Comparison of ENCODE assay signal across 12 mouse cellular contexts in the genomic region with DNA sequence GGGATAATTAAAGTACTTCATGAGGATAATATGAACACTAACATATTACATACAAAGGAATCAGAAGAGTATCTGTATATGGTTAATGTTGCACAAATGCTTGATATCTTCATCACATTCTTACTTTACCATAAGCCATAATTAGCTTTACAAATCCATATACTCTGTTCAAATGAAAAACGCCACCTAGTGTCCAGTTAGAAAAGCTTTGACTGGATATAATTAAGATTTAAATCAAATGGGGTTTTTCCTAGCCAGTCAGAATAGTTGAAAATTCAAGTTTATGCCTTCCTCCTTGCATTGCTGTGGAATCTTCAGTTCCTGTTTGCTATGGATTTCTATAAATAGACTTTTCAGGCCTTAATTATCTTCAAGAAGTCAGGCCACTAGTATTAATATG. TPM values are rescaled to one million over a fixed set of nuclear protein-coding genes. Genes with fewer than 3 reads are reported as not detected.
A peak's percentile ranks its signal among the peaks of the same experiment; 100 is the strongest.
DNase-seq lines count a peak whose midpoint lies in the region; ATAC-seq and TF ChIP-seq lines count a peak whose summit lies in the region.
"Had no signal": no experiment of that assay in that cellular context is flagged by ENCODE, and none has a peak within 500 bp of the region (broad histone marks: within the 10 kb centered on the region; RNA-seq: fewer than 3 reads in every experiment).

No protein-coding gene starts in this region.

- peak; percentile 53 for TF ChIP-seq CTCF in hindbrain, postnatal 0 days (IDR thresholded peaks at IDR 0.05; ENCODE audit: low read depth)

- H3K4me3 ChIP-seq in hindbrain, postnatal 0 days (ENCODE audit: low read length): no peak overlapping the region
- no peak overlapping the region for H3K4me3 ChIP-seq in hindbrain, embryonic 16.5 days (ENCODE audit: low read length)
- no peak overlapping the region for H3K4me3 ChIP-seq in embryonic facial prominence, embryonic 14.5 days (ENCODE audit: low read depth, low read length)
- H3K4me3 ChIP-seq: embryonic facial prominence, embryonic 15.5 days; neural tube, embryonic 13.5 days had no signal

- DNase-seq in hindbrain, postnatal 0 days (ENCODE audit: low spot score): peak; percentile 59
- peak; percentile 47 for DNase-seq in 3T3-L1 (ENCODE audit: low read depth, low spot score)
- peak; percentile 45 for DNase-seq in CD4-positive, CD25-positive, alpha-beta regulatory T cell, adult 2 months (ENCODE audit: low read depth, low spot score)
- peak; percentile 68 for DNase-seq in embryonic facial prominence, embryonic 14.5 days (ENCODE audit: low spot score)
- DNase-seq in layer of hippocampus, adult 9-10 months (ENCODE audit: low spot score): no peak
- DNase-seq in kidney, adult 8-10 months: no peak
- DNase-seq: kidney, postnatal 14 days; thymus, adult 2 months had no signal

- H3K4me2 ChIP-seq in hindbrain, postnatal 0 days (ENCODE audit: low read depth, low read length): no peak overlapping the region
- H3K4me2 ChIP-seq in hindbrain, embryonic 16.5 days (ENCODE audit: low read length): no peak overlapping the region
- no peak overlapping the region for H3K4me2 ChIP-seq in embryonic facial prominence, embryonic 14.5 days (ENCODE audit: low read depth, low read length)
- H3K4me2 ChIP-seq: embryonic facial prominence, embryonic 15.5 days; neural tube, embryonic 13.5 days had no signal

- 3% methylated on average over 1 of the region's 1 CpGs for WGBS in hindbrain, postnatal 0 days
- WGBS in hindbrain, embryonic 16.5 days: 5% methylated on average over 1 of the region's 1 CpGs
- WGBS in embryonic facial prominence, embryonic 14.5 days: 4% methylated on average over 1 of the region's 1 CpGs

- no peaks in the 10 kb centered on the region for H3K36me3 ChIP-seq in hindbrain, postnatal 0 days (ENCODE audit: insufficient read depth, low read length)
- H3K36me3 ChIP-seq in hindbrain, embryonic 16.5 days (ENCODE audit: control insufficient read depth, insufficient read depth, low read length): no peaks in the 10 kb centered on the region
- no peaks in the 10 kb centered on the region for H3K36me3 ChIP-seq in embryonic facial prominence, embryonic 14.5 days (ENCODE audit: control insufficient read depth, insufficient read depth, low read length)
- H3K36me3 ChIP-seq: embryonic facial prominence, embryonic 15.5 days had no signal

- ATAC-seq in hindbrain, postnatal 0 days: no peak
- no peak for ATAC-seq in hindbrain, embryonic 16.5 days
- no peak for ATAC-seq in embryonic facial prominence, embryonic 14.5 days (ENCODE audit: low read depth)

- no peaks in the 10 kb centered on the region for H3K9me3 ChIP-seq in hindbrain, postnatal 0 days (ENCODE audit: low read length)
- H3K9me3 ChIP-seq in hindbrain, embryonic 16.5 days (ENCODE audit: control insufficient read depth, low read length): no peaks in the 10 kb centered on the region
- no peaks in the 10 kb centered on the region for H3K9me3 ChIP-seq in embryonic facial prominence, embryonic 14.5 days (ENCODE audit: control insufficient read depth, low read length)
- H3K9me3 ChIP-seq: embryonic facial prominence, embryonic 15.5 days; neural tube, embryonic 13.5 days had no signal

- no peak overlapping the region for H3K9ac ChIP-seq in hindbrain, postnatal 0 days (replicated peaks; ENCODE audit: low read length)
- H3K9ac ChIP-seq in hindbrain, embryonic 16.5 days (ENCODE audit: low read depth, low read length): no peak overlapping the region
- no peak overlapping the region for H3K9ac ChIP-seq in embryonic facial prominence, embryonic 14.5 days (ENCODE audit: low read depth, low read length)
- H3K9ac ChIP-seq: embryonic facial prominence, embryonic 15.5 days; neural tube, embryonic 13.5 days had no signal

- no peak overlapping the region for H3K27ac ChIP-seq in hindbrain, postnatal 0 days
- H3K27ac ChIP-seq in hindbrain, embryonic 16.5 days (ENCODE audit: low read depth, low read length): no peak overlapping the region
- no peak overlapping the region for H3K27ac ChIP-seq in embryonic facial prominence, embryonic 14.5 days (replicated peaks; ENCODE audit: low read depth, low read length)
- H3K27ac ChIP-seq: embryonic facial prominence, embryonic 15.5 days; macrophage; neural tube, embryonic 13.5 days had no signal

- no peaks in the 10 kb centered on the region for H3K4me1 ChIP-seq in hindbrain, postnatal 0 days (ENCODE audit: insufficient read depth, low read length)
- no peaks in the 10 kb centered on the region for H3K4me1 ChIP-seq in hindbrain, embryonic 16.5 days (ENCODE audit: control insufficient read depth, insufficient read depth, low read depth, low read length)
- no peaks in the 10 kb centered on the region for H3K4me1 ChIP-seq in embryonic facial prominence, embryonic 14.5 days (ENCODE audit: control insufficient read depth, insufficient read depth, low read length)
- H3K4me1 ChIP-seq: embryonic facial prominence, embryonic 15.5 days; neural tube, embryonic 13.5 days had no signal

- H3K27me3 ChIP-seq in hindbrain, postnatal 0 days (ENCODE audit: insufficient read depth, low read length): no peaks in the 10 kb centered on the region
- H3K27me3 ChIP-seq in hindbrain, embryonic 16.5 days (replicated peaks; ENCODE audit: control insufficient read depth, insufficient read depth, low read length): no peaks in the 10 kb centered on the region
- H3K27me3 ChIP-seq in embryonic facial prominence, embryonic 14.5 days (replicated peaks; ENCODE audit: control insufficient read depth, insufficient read depth, low read length): no peaks in the 10 kb centered on the region
- H3K27me3 ChIP-seq: embryonic facial prominence, embryonic 15.5 days; neural tube, embryonic 13.5 days had no signal

RNA-seq across cellular contexts. Expression of gene Eml5, which starts 16.8 kb away (rescaled TPM):
- 18.7 and 23.4 TPM in 2 replicates for total RNA-seq in hindbrain, postnatal 0 days (2014; rRNA removed)
- 12.4 and 13.2 TPM in 2 replicates for polyA plus RNA-seq in hindbrain, postnatal 0 days (2015; fragmentation: Nextera tagmentation; extraction: Ambion mirVana)
- polyA plus RNA-seq in hindbrain, embryonic 16.5 days (2015; fragmentation: Nextera tagmentation; extraction: Ambion mirVana): 18.6 and 19.5 TPM in 2 replicates
- 2.5 and 2.6 TPM in 2 replicates for polyA plus RNA-seq in embryonic facial prominence, embryonic 14.5 days (2014; fragmentation: Nextera tagmentation; extraction: Ambion mirVana)

RNA-seq across cellular contexts. Expression of gene Ttc8, which starts 35.9 kb away (rescaled TPM):
- 23.9 and 25.6 TPM in 2 replicates for total RNA-seq in hindbrain, postnatal 0 days (2014; rRNA removed)
- polyA plus RNA-seq in hindbrain, postnatal 0 days (2015; fragmentation: Nextera tagmentation; extraction: Ambion mirVana): 22.0 and 25.1 TPM in 2 replicates
- 32.2 and 34.9 TPM in 2 replicates for polyA plus RNA-seq in hindbrain, embryonic 16.5 days (2015; fragmentation: Nextera tagmentation; extraction: Ambion mirVana)
- 26.9 and 28.1 TPM in 2 replicates for polyA plus RNA-seq in embryonic facial prominence, embryonic 14.5 days (2014; fragmentation: Nextera tagmentation; extraction: Ambion mirVana)

Comparison
In these comparisons a context has a peak if more than half of its experiments do, and no peak if none do; other contexts are left out.
1. DNase-seq: peak in hindbrain, postnatal 0 days (single experiment), 3T3-L1 (single experiment), CD4-positive, CD25-positive, alpha-beta regulatory T cell, adult 2 months (single experiment) and embryonic facial prominence, embryonic 14.5 days (single experiment); none in layer of hippocampus, adult 9-10 months (single experiment) and kidney, adult 8-10 months (0 of 2).